Mouse (Mus musculus): ENCODE measurements around the gene Pln. TPM values are rescaled to one million over a fixed set of nuclear protein-coding genes. Genes with fewer than 3 reads are reported as not detected.

Gene Pln
- polyA plus RNA-seq, 1 experiment from 2014 or later, result 22.8 TPM

GRCm38 (mm10) chr10:53373885-53374578, 36.6 kb downstream of the Pln start:
- Histone ChIP-seq H3K4me1 (replicated peaks; ENCODE audit: control insufficient read depth, insufficient read depth) (no peaks in the 10 kb centered on the region), H3K9ac (ENCODE audit: low read length) (no peak overlapping the region), H3K27me3 (ENCODE audit: control insufficient read depth, insufficient read depth, low read length) (no peaks in the 10 kb centered on the region), H3K27ac (replicated peaks) (no peak overlapping the region), H3K9me3 (ENCODE audit: control insufficient read depth, low read length) (peaks cover 5% of the 10 kb centered on the region; the same call in 1 of the 2 replicates), H3K36me3 (ENCODE audit: control insufficient read depth, insufficient read depth, low read length) (no peaks in the 10 kb centered on the region; the same call in 1 of the 2 replicates), H3K4me3 (ENCODE audit: low read depth, low read length) (no peak overlapping the region), H3K4me2 (replicated peaks; ENCODE audit: low read depth) (no peak overlapping the region)
- ATAC-seq (ENCODE audit: low FRiP score, low TSS enrichment), result no peak
- TF ChIP-seq EP300 (optimal IDR thresholded peaks at IDR 0.05), result no peak
- TF ChIP-seq CTCF (IDR thresholded peaks at IDR 0.05; ENCODE audit: low read depth), result no peak
- 90% methylated on average over 6 of the region's 6 CpGs for WGBS
- no peak for DNase-seq (ENCODE audit: low spot score)

GRCm38 (mm10) chr10:53377096-53377495, 39.6 kb downstream of the Pln start:
- no peak for TF ChIP-seq CTCF (IDR thresholded peaks at IDR 0.05; ENCODE audit: low read depth)
- no peak for TF ChIP-seq EP300 (optimal IDR thresholded peaks at IDR 0.05)
- Histone ChIP-seq H3K4me2 (replicated peaks; ENCODE audit: low read depth) (no peak overlapping the region), H3K4me1 (replicated peaks; ENCODE audit: control insufficient read depth, insufficient read depth) (no peaks in the 10 kb centered on the region), H3K9ac (ENCODE audit: low read length) (no peak overlapping the region), H3K27me3 (ENCODE audit: control insufficient read depth, insufficient read depth, low read length) (no peaks in the 10 kb centered on the region), H3K27ac (replicated peaks) (no peak overlapping the region), H3K4me3 (ENCODE audit: low read depth, low read length) (no peak overlapping the region), H3K36me3 (ENCODE audit: control insufficient read depth, insufficient read depth, low read length) (no peaks in the 10 kb centered on the region), H3K9me3 (ENCODE audit: control insufficient read depth, low read length) (no peaks in the 10 kb centered on the region)
- no peak for ATAC-seq (ENCODE audit: low FRiP score, low TSS enrichment)
- DNase-seq (ENCODE audit: low spot score), result no peak

- no peaks in the 10 kb centered on the region for H3K36me3 ChIP-seq (ENCODE audit: control insufficient read depth, insufficient read depth, low read length)
- ATAC-seq (ENCODE audit: low FRiP score, low TSS enrichment) (no peak), DNase-seq (ENCODE audit: low spot score) (no peak)
- no peaks in the 10 kb centered on the region for H3K4me1 ChIP-seq (replicated peaks; ENCODE audit: control insufficient read depth, insufficient read depth)
- TF ChIP-seq EP300 (optimal IDR thresholded peaks at IDR 0.05) (no peak), CTCF (IDR thresholded peaks at IDR 0.05; ENCODE audit: low read depth) (no peak)
- H3K27me3 ChIP-seq (ENCODE audit: control insufficient read depth, insufficient read depth, low read length), result no peaks in the 10 kb centered on the region
- 63% methylated on average over 6 of the region's 6 CpGs for WGBS
- peak overlapping the region; percentile 63 for H3K4me2 ChIP-seq (replicated peaks; ENCODE audit: low read depth)
- H3K27ac ChIP-seq (replicated peaks), result no peak overlapping the region
- no peaks in the 10 kb centered on the region for H3K9me3 ChIP-seq (ENCODE audit: control insufficient read depth, low read length)
- peak overlapping the region; percentile 91 for H3K4me3 ChIP-seq (ENCODE audit: low read depth, low read length)
- H3K9ac ChIP-seq (ENCODE audit: low read length), result peak overlapping the region; percentile 93; the same call in 1 of the 2 replicates
These were observed 40.8 kb downstream of the Pln start for GRCm38 (mm10) chr10:53378296-53378695.

GRCm38 (mm10) chr10:53378981-53379708, 41.7 kb downstream of the Pln start:
- peak overlapping the region; percentile 95 for H3K27ac ChIP-seq (replicated peaks)
- DNase-seq (ENCODE audit: low spot score) (no peak), ATAC-seq (ENCODE audit: low FRiP score, low TSS enrichment) (peak; percentile 88)
- H3K9ac ChIP-seq (ENCODE audit: low read length), result peak overlapping the region; percentile 93
- no peaks in the 10 kb centered on the region for H3K9me3 ChIP-seq (ENCODE audit: control insufficient read depth, low read length)
- 1% methylated on average over 42 of the region's 59 CpGs for WGBS
- H3K36me3 ChIP-seq (ENCODE audit: control insufficient read depth, insufficient read depth, low read length), result no peaks in the 10 kb centered on the region
- H3K4me2 ChIP-seq (replicated peaks; ENCODE audit: low read depth), result peak overlapping the region; percentile 63
- peak overlapping the region; percentile 91 for H3K4me3 ChIP-seq (ENCODE audit: low read depth, low read length)
- no peaks in the 10 kb centered on the region for H3K27me3 ChIP-seq (ENCODE audit: control insufficient read depth, insufficient read depth, low read length)
- TF ChIP-seq EP300 (optimal IDR thresholded peaks at IDR 0.05) (no peak), CTCF (IDR thresholded peaks at IDR 0.05; ENCODE audit: low read depth) (no peak)
- H3K4me1 ChIP-seq (replicated peaks; ENCODE audit: control insufficient read depth, insufficient read depth), result no peaks in the 10 kb centered on the region

GRCm38 (mm10) chr10:53379709-53380106, 42.2 kb downstream of the Pln start, which contains the start of gene Cep85l:
Gene Cep85l (minus strand): TSS chr10:53379947.
- TF ChIP-seq EP300 (optimal IDR thresholded peaks at IDR 0.05) (no peak), CTCF (IDR thresholded peaks at IDR 0.05; ENCODE audit: low read depth) (no peak)
- DNase-seq (ENCODE audit: low spot score) (peak; percentile 95), ATAC-seq (ENCODE audit: low FRiP score, low TSS enrichment) (peak; percentile 99)
- H3K27ac ChIP-seq (replicated peaks), result peak within 1 kb of the TSS; percentile 95
- peak within 1 kb of the TSS; percentile 93 for H3K9ac ChIP-seq (ENCODE audit: low read length)
- peak within 1 kb of the TSS; percentile 63 for H3K4me2 ChIP-seq (replicated peaks; ENCODE audit: low read depth)
- H3K9me3 ChIP-seq (ENCODE audit: control insufficient read depth, low read length), result no peaks in the 10 kb centered on the region
- no peaks in the 10 kb centered on the region for H3K4me1 ChIP-seq (replicated peaks; ENCODE audit: control insufficient read depth, insufficient read depth)
- no peaks in the 10 kb centered on the region for H3K27me3 ChIP-seq (ENCODE audit: control insufficient read depth, insufficient read depth, low read length)
- peak within 1 kb of the TSS; percentile 91 for H3K4me3 ChIP-seq (ENCODE audit: low read depth, low read length)
- no peaks in the 10 kb centered on the region for H3K36me3 ChIP-seq (ENCODE audit: control insufficient read depth, insufficient read depth, low read length)
- WGBS, result 1% methylated on average over 27 of the region's 31 CpGs

Measured in stomach, postnatal 0 days (tissue).